Comparison of ENCODE assay signal across 8 mouse cellular contexts in genomic region chr2:156110627-156111357, GRCm38 (mm10). TPM values are rescaled to one million over a fixed set of nuclear protein-coding genes. Genes with fewer than 3 reads are reported as not detected.
A peak's percentile ranks its signal among the peaks of the same experiment; 100 is the strongest.
DNase-seq lines count a peak whose midpoint lies in the region; ATAC-seq and TF ChIP-seq lines count a peak whose summit lies in the region.

No protein-coding gene starts in this region.

- no peak for TF ChIP-seq POLR2A in lung, adult 2 months (IDR thresholded peaks at IDR 0.05; ENCODE audit: borderline replicate concordance, extremely low read depth, low read depth, low read length)

- H3K4me3 ChIP-seq in lung, adult 2 months (replicated peaks; ENCODE audit: extremely low read depth, low read depth, low read length), result peak overlapping the region; percentile 98

- under 1% methylated on average over 16 of the region's 16 CpGs for WGBS in lung, adult 2 months

- TF ChIP-seq CTCF in lung, adult 2 months (IDR thresholded peaks at IDR 0.05; ENCODE audit: insufficient read depth, low read length), result no peak

- peak; percentile 59 for ATAC-seq in erythroblast, adult 5-6 weeks (replicated peaks; ENCODE audit: low FRiP score, poor library complexity, severe bottlenecking)
- ATAC-seq in inflammation-experienced regulatory T-cells, adult 6 months, result peak; percentile 42
- peak; percentile 18; the same call in 1 of the 2 replicates for ATAC-seq in megakaryocyte, adult 5-6 weeks (ENCODE audit: poor library complexity, severe bottlenecking)

- DNase-seq in lung, adult 2 months, result peak; percentile 21
- no peak for DNase-seq in lung, postnatal 25 days (ENCODE audit: low spot score)
- peak; percentile 20 for DNase-seq in WW6 (ENCODE audit: low read depth, low spot score)
- peak; percentile 29 for DNase-seq in telencephalon, adult 2 months (ENCODE audit: low read depth, low spot score)
- DNase-seq in ovary, postnatal 10 days (ENCODE audit: low spot score), result no peak

- H3K4me1 ChIP-seq in lung, adult 2 months (ENCODE audit: control insufficient read depth, insufficient read depth, low read length), result peaks cover 6% of the 10 kb centered on the region

RNA-seq across cellular contexts. Expression of gene Cpne1, which starts 1.0 kb away (rescaled TPM):
- polyA plus RNA-seq in lung, adult 2 months (2012; rRNA removed), result 114 and 121 TPM in 2 replicates
- 13.2 and 13.6 TPM in 2 replicates for total RNA-seq in erythroblast, adult 5-6 weeks (2015; ENCODE audit: low replicate concordance)
- total RNA-seq in erythroblast, adult 5-6 weeks (2017; ENCODE audit: low replicate concordance), result 6.4 and 16.7 TPM in 2 replicates
- 10 to 100 TPM; 43.3 to 63.8 (median 46.2) TPM for polyA plus RNA-seq in inflammation-experienced regulatory T-cells, adult 6 months (2017; shearing (Covaris generic))
- total RNA-seq in megakaryocyte, adult 5-6 weeks (2015), result 56.5 and 58.3 TPM in 2 replicates
- 30.2 and 31.1 TPM in 2 replicates for total RNA-seq in megakaryocyte, adult 5-6 weeks (2017)

RNA-seq across cellular contexts. Expression of gene Rbm12, which starts 1.0 kb away (rescaled TPM):
- 12.5 and 21.1 TPM in 2 replicates for polyA plus RNA-seq in lung, adult 2 months (2012; rRNA removed)
- total RNA-seq in erythroblast, adult 5-6 weeks (2015; ENCODE audit: low replicate concordance), result 21.1 and 22.7 TPM in 2 replicates
- total RNA-seq in erythroblast, adult 5-6 weeks (2017; ENCODE audit: low replicate concordance), result 8.8 and 9.5 TPM in 2 replicates
- polyA plus RNA-seq in inflammation-experienced regulatory T-cells, adult 6 months (2017; shearing (Covaris generic)), result 10 to 100 TPM; 11.7 to 20.0 (median 18.2) TPM
- 23.9 and 34.5 TPM in 2 replicates for total RNA-seq in megakaryocyte, adult 5-6 weeks (2015)
- total RNA-seq in megakaryocyte, adult 5-6 weeks (2017), result 31.8 and 39.9 TPM in 2 replicates

RNA-seq across cellular contexts. Expression of gene Gm28036, which starts 16.1 kb away (rescaled TPM):
- polyA plus RNA-seq in lung, adult 2 months (2012; rRNA removed), result 5.1 and 6.5 TPM in 2 replicates
- 0.42 and 15.8 TPM in 2 replicates for total RNA-seq in erythroblast, adult 5-6 weeks (2015; ENCODE audit: low replicate concordance)
- 5.3 and 14.0 TPM in 2 replicates for total RNA-seq in erythroblast, adult 5-6 weeks (2017; ENCODE audit: low replicate concordance)
- polyA plus RNA-seq in inflammation-experienced regulatory T-cells, adult 6 months (2017; shearing (Covaris generic)), result 10 to 100 TPM in 1 of 3 experiments, 1 to 10 TPM in 2; 5.9 to 12.5 (median 10.0) TPM
- 0.38 and 6.3 TPM in 2 replicates for total RNA-seq in megakaryocyte, adult 5-6 weeks (2015)
- total RNA-seq in megakaryocyte, adult 5-6 weeks (2017), result 25.2 and 25.8 TPM in 2 replicates

RNA-seq across cellular contexts. Expression of gene Romo1, which starts 33.0 kb away (rescaled TPM):
- polyA plus RNA-seq in lung, adult 2 months (2012; rRNA removed), result 203 and 218 TPM in 2 replicates
- total RNA-seq in erythroblast, adult 5-6 weeks (2015; ENCODE audit: low replicate concordance), result 25.4 and 29.3 TPM in 2 replicates
- total RNA-seq in erythroblast, adult 5-6 weeks (2017; ENCODE audit: low replicate concordance), result 12.7 TPM in 1 of 2 replicates, not detected in the other
- polyA plus RNA-seq in inflammation-experienced regulatory T-cells, adult 6 months (2017; shearing (Covaris generic)), result 100 to 1,000 TPM; 144 to 170 (median 160) TPM
- total RNA-seq in megakaryocyte, adult 5-6 weeks (2015), result 53.8 and 63.6 TPM in 2 replicates
- 10.0 and 11.0 TPM in 2 replicates for total RNA-seq in megakaryocyte, adult 5-6 weeks (2017)

RNA-seq across cellular contexts. Expression of gene Nfs1, which starts 33.2 kb away (rescaled TPM):
- 40.6 and 42.8 TPM in 2 replicates for polyA plus RNA-seq in lung, adult 2 months (2012; rRNA removed)
- total RNA-seq in erythroblast, adult 5-6 weeks (2015; ENCODE audit: low replicate concordance), result 6.3 and 17.8 TPM in 2 replicates
- 12.8 and 13.7 TPM in 2 replicates for total RNA-seq in erythroblast, adult 5-6 weeks (2017; ENCODE audit: low replicate concordance)
- polyA plus RNA-seq in inflammation-experienced regulatory T-cells, adult 6 months (2017; shearing (Covaris generic)), result 10 to 100 TPM; 34.3 to 43.0 (median 36.7) TPM
- total RNA-seq in megakaryocyte, adult 5-6 weeks (2015), result 32.8 and 37.4 TPM in 2 replicates
- 21.3 and 22.0 TPM in 2 replicates for total RNA-seq in megakaryocyte, adult 5-6 weeks (2017)

Comparison
In these comparisons a context has a peak if more than half of its experiments do, and no peak if none do; other contexts are left out.
1. DNase-seq: peak in lung, adult 2 months (single experiment), WW6 (single experiment) and telencephalon, adult 2 months (single experiment); none in lung, postnatal 25 days (single experiment) and ovary, postnatal 10 days (single experiment).
2. Peak in every context shown above with its lines, with median percentiles within 50 percentile points of each other: ATAC-seq.